Mouse (Mus musculus) liver, adult 2 months (tissue): ENCODE data around the gene Xbp1.

ENCODE experiments used
- CTCF ChIP-seq: fragments of 200-500 bp; IDR thresholded peaks from 2 replicates; pipeline ENCODE4 v1.5.1; 2011; ENCODE audit warnings: low read depth, low read length, control low read depth
- POLR2A ChIP-seq: fragments of 200-500 bp; IDR thresholded peaks from 2 replicates; pipeline ENCODE4 v1.6.1; 2011; ENCODE audit warnings: low read length, control low read depth; ENCODE audit not compliant: insufficient read depth; ENCODE audit errors: extremely low read depth

DNA sequence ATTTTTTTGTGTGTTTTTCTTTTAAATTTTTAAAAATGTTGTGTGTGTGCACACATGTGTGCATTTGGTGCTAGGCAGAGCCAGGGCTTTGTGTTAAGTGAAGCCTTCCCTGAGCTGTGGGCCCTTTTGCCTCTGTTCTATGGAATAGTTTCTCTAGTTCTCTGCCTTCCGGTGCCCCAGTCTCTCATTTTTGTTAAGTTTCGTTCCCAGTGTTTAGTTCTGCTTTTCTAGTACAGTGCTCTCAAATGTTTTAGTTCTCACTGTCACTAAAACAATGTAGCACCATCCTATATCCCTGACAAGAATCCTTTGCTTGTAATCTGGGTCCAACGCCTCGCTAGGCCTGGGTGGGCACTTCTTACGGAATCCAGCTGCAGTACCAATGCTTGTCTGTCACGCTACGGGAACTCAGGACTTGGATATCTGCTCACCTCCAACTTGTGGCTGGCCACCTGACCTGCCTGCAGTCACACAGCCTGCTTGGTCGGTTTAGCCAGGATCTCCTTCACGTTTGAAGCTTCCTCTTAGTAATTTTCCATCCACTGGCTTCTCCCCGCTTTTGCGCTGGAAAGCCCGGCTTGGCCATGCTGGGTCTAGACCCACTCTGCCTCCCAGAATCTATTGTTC is 8.2 kb upstream of the Xbp1 start:
- TF ChIP-seq POLR2A (no peak), CTCF (no peak)
